Mouse (Mus musculus) spleen, postnatal 0 days (tissue): ENCODE data around the gene Gorasp1. TPM values are rescaled to one million over a fixed set of nuclear protein-coding genes. Genes with fewer than 3 reads are reported as not detected.

Experiments used
- polyA plus RNA-seq: library from polyadenylated mRNA; unstranded; fragments of >200 nt; fragmentation: Nextera tagmentation; extraction: Ambion mirVana; gene quantifications from 2 replicates; pipeline ENCODE4 v1.2.1, GENCODE M21; 2015

Gene Gorasp1
- polyA plus RNA-seq: 8.3 and 10.4 TPM in 2 replicates

GRCm38 (mm10) chr9:119937005-119937773, at the start of gene Gorasp1, which contains the start of gene Ttc21a:
Gene Gorasp1 (minus strand): TSS chr9:119937565.
Gene Ttc21a (plus strand): TSS chr9:119937606.

DNA sequence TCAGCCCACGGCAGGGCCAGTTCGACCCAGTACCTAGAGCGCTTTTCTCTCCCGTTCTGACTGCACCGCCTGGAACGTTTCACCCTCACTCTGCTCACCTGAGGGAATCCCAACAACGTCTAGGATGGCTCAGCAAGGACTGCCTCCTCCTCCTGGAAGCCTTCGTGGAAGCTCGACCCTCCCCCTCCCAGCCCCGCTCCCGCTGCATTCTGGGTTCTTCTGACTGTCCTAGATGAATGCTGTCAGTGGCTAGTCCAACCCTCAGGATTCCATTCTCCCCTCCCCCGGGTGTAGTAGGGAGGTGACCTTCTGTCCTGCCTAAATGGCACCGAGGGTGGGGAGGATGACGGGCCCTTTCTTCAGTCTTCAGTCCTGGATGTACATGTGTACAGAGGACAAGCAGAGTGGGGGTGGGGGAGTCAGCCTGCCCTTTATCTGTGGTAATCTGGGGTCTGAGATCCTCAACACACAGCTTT, 47.2 kb upstream of the Gorasp1 start, which contains the start of gene Csrnp1:
Csrnp1 (minus strand) TSS at position 123 of the 476 bp plus-strand sequence.

GRCm38 (mm10) chr9:119894339-119895009, 42.9 kb downstream of the Gorasp1 start, which contains the start of gene Wdr48:
Gene Wdr48 (plus strand): TSS chr9:119894878.

Other genes with a start within 250 kb of the Gorasp1 start
- 0.04 TPM in 1 of 2 replicates, not detected in the other for gene Scn10a, start 218.2 kb downstream of the Gorasp1 start, polyA plus RNA-seq
- gene Scn11a, start 112.1 kb downstream of the Gorasp1 start, polyA plus RNA-seq: 0.02 and 0.04 TPM in 2 replicates
- 19.0 and 22.3 TPM in 2 replicates for gene Wdr48, start 42.7 kb downstream of the Gorasp1 start, polyA plus RNA-seq
- 0.12 and 0.29 TPM in 2 replicates for gene Ttc21a, start within 50 bp of the Gorasp1 start, polyA plus RNA-seq
- gene Csrnp1, start 47.1 kb upstream of the Gorasp1 start, polyA plus RNA-seq: 2.4 and 4.1 TPM in 2 replicates
- 0.05 TPM in 1 of 2 replicates, not detected in the other for gene Xirp1, start 86.0 kb upstream of the Gorasp1 start, polyA plus RNA-seq
- gene Cx3cr1, start 132.3 kb upstream of the Gorasp1 start, polyA plus RNA-seq: 4.4 and 8.5 TPM in 2 replicates
- 0.43 and 0.79 TPM in 2 replicates for gene Ccr8, start 154.5 kb upstream of the Gorasp1 start, polyA plus RNA-seq
- gene Slc25a38, start 172.8 kb upstream of the Gorasp1 start, polyA plus RNA-seq: 107 and 126 TPM in 2 replicates
- gene Rpsa, start 190.1 kb upstream of the Gorasp1 start, polyA plus RNA-seq: 1,614 and 1,633 TPM in 2 replicates
- 0.07 TPM in 1 of 2 replicates, not detected in the other for gene Mobp, start 212.1 kb upstream of the Gorasp1 start, polyA plus RNA-seq